Mouse (Mus musculus) embryo, embryonic 11 days (tissue): ENCODE results near the gene Rpl12.

Experiments
- DNase-seq: peaks from one replicate; pipeline ENCODE4 v3.0.0-alpha.2; 2015

The Rpl12 gene

DNA sequence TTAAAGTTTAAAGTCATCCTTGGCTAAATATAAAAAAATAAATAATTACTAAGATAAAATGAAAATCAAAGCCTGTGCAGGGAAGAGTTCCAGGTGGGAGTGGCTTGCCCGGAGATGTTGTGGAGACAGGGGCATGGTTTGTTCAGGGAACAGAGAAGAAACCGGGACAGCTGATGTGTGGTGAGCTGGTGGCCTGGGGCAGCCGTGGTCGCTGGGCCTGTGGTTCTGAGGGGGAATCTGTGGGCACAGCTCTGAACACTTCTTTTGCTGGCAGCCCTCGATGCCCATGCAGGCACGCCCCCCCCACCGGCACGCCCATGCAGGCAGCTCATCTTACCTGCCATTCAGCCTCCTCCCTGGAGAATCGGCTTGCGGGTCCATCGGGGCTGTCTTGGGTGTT lies 13.9 kb upstream of the Rpl12 start:
- DNase-seq, result no peak

DNA sequence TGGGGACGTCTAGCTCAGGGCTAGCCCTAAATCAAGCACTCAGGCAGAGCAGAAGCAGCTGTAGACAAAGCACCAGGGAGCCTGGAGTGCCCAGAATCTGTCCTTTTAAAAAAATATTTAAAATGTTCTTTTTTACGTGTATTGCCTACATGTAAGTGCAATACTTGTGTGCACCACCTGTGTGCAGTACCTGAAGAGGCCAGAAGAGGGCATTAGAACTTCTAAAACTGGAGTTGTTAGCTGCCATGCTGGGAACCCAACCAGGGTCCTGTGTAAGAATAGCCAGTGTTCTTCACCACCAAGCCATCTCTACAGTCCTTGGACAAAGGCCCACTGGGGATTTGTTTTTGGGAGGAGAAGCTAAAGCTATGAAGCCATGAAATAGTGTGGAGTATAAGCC lies 6.8 kb upstream of the Rpl12 start:
- DNase-seq, result no peak

DNA sequence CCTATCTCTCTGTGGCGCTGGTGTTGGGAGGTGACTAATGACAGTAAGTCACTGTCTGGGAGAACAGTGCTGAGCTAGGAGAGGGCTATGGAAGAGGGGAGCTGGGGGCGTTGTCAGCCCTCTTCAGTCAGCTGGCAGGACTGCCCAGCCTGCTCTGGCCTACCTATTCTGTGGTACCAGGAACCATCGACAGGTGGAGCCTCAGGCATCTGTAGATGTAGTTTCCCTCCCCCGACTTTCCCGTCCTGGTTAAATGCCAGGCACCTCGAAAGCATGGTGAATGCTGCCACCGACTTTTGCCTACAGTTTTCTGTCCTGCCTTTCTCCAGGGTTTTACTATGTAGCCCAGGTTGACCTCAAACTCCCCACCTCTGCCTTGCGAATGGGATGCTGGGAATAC lies 4.0 kb upstream of the Rpl12 start:
- peak; percentile 24 for DNase-seq

DNA sequence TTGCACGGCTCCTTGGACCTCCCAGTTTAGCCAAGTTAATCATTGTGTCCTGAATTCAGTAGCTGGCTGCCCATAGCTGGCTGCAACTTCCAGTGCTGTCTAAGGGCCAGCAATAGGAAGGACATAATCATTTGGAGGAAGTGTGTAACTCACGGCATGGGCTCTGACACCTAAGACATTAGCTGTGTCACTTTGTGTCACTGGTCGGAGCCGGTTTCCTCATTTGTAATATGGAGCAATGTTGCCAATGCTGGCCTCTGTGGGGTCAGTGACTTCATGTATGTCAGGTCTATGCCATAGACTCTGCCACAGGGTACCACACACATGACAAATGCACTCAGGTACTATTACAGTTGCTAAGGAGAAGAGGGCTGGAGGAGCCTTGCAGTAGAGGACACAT lies 1.1 kb upstream of the Rpl12 start:
- DNase-seq, result no peak

DNA sequence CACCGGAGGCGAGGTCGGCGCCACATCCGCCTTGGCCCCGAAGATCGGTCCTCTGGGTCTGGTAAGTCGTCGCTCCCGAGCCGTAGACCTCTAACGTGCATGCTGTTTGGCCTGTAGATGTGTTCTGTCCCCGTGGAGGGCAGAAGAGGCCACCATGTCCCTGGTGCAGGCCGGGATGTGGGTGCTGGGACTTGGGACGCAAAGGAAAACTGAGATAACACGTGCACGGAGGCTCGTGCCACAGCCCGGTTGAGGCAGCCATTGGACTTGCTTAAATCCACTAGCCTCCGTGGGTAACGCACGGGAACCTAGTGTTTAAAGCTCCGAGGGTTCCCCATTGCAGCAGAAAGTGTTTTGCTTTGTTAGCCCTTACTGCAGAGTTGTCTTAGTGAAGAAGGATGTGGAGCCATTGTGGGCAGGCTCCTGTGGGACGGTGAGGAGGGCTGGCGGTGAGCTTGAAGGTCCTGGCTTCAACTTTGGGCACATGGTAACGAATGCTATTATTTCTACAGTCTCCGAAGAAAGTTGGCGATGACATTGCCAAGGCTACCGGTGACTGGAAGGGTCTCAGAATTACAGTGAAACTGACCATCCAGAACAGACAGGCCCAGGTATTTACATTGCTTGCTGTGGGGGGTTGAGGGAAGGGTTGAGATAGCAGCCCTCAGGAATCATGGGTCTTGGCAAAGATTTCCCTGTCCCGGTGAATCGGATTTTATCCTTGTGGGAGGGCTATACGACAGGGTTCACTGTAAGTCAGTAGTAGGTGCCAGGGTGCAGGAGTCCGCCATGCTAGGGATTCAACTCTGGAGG lies 909 bp downstream of the Rpl12 start:
- DNase-seq, result no peak

DNA sequence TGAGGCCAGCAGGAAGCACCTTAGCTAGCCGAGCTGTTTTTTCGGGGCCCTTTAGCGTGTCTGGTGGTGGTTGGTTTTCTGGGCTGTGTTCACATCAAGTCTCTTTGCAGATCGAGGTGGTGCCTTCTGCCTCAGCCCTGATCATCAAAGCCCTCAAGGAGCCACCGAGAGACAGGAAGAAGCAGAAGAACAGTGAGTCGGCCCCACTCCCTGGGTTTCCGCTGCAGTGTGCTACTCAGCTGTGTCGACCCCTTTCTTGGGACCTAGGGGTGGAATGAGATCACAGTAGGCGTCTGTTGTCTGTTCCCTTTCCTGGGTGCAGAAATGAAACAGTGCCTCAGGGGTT lies 1.5 kb downstream of the Rpl12 start:
- no peak for DNase-seq

DNA sequence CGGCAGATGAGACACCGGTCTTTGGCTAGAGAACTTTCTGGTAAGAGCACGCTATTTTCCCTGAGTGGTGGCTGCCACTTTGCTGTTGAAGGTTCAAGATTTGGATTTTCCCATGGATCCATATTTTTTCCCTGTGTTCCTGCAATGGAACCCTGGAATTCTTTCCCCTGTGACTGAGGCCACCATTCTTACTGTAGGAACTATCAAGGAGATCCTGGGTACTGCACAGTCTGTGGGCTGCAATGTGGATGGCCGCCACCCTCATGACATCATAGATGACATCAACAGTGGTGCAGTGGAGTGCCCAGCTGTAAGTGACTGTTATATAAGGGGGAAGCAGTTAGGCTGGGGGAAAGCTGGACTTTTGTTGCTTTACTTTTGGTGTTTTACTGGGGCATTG lies 2.2 kb downstream of the Rpl12 start:
- DNase-seq, result no peak

DNA sequence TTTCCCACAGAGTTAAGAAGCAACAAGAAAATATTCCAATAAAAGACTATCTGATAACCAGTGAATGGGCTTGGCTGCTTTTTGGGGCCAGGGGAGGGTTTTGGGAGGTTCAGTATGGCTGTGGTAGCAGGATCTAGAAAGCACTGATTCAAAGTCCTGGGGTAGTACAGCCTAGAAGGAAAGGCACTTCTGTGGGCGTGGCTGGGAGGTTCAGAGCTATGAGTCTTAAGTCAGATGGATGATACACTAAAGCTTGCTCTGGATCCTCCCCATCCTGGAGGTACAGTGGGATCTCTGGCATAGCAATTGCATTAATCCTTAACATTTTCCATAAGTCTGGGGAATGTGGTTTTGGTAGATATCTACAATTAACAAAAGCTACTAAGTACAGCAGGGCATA lies 2.6 kb downstream of the Rpl12 start:
- no peak for DNase-seq

DNA sequence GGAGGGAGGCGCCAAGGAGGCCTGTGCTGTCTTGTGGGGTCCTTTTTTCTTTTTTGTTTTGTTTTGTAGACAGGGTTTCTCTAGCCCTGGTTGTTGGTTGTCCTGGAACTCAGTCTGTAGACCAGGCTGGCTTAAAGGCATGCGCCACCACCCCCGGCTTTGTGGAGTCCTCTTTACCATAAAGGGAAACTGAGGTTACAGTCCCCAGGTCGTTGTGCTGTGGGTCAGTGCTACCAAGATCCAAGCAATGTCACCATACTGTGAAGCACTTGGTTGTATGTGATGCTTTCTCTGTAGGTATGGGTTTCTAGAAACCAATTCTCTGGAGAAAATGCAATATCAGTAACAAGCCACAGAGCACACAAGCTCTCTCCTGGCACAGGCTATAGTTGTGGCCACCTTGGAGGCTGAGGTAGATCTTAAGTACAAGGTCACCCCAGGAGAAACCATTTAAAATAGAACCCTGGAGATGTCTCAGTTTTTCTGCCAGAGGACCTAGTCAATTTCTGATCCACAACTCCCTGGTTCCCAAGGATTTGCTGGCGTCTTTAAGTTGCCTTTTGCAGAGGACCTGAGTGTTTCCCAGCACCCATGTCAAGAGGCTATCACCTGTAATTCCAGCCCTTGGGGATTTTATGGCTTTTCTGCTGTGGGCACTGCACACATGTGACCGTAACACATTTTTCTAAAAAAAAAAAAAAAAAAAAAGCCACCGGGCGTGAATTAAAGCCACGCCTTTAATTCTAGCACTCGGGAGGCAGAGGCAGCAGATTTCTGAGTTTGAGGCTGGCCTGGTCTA lies 3.5 kb downstream of the Rpl12 start:
- no peak for DNase-seq

DNA sequence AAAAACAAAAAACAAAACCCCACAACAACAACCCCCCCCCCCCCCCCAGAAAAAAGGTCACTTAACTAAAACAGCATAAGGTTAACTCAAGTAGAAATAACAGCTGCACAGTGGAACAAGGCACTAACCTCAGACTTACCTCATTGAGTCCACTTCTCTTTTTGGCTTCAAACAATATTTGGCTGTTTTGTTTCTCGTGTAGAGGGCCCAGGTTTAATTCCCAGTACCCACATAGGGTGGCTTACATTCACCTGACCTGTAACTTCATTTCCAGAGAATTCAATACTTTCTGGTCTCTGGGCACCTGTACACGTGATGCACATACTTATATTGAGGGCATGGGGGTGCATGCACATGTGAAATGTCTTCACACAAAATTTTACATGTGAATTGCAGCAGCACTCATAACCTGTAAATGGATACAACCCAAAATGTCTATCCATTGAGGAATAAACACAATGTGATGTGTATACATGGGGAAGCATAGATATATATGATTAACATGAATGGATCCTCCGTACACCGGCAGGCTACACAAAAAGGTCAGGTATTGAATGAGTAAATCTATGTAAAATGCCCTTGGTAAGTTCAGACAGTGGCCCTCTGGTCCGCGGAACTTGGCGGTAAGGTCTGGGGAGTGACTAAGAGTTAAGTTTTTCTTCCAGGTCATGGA lies 4.3 kb downstream of the Rpl12 start:
- peak; percentile 20 for DNase-seq

DNA sequence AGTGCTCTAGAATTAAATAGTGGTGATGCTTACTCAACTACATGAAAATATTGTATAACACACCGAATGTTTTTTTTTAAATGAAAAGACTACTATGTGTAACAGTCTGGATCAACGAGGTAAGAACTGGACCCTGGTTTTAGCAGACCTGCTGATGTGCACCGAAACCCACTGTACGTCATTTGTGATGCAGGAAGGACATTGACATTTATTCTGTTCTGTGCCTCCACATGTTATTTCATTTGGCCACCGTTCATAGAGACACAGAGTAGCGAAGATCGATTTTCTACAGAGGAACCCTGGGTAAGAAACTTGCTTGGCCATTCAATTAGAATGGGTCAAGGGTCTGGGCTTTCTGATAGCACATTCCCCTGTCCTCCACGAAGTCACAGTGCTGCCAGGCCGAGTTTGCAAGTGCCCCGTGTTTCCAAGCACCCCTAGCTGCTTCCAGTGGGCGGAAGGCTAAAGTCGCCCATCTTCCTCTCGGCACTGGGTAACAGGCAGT lies 4.9 kb downstream of the Rpl12 start:
- no peak for DNase-seq

DNA sequence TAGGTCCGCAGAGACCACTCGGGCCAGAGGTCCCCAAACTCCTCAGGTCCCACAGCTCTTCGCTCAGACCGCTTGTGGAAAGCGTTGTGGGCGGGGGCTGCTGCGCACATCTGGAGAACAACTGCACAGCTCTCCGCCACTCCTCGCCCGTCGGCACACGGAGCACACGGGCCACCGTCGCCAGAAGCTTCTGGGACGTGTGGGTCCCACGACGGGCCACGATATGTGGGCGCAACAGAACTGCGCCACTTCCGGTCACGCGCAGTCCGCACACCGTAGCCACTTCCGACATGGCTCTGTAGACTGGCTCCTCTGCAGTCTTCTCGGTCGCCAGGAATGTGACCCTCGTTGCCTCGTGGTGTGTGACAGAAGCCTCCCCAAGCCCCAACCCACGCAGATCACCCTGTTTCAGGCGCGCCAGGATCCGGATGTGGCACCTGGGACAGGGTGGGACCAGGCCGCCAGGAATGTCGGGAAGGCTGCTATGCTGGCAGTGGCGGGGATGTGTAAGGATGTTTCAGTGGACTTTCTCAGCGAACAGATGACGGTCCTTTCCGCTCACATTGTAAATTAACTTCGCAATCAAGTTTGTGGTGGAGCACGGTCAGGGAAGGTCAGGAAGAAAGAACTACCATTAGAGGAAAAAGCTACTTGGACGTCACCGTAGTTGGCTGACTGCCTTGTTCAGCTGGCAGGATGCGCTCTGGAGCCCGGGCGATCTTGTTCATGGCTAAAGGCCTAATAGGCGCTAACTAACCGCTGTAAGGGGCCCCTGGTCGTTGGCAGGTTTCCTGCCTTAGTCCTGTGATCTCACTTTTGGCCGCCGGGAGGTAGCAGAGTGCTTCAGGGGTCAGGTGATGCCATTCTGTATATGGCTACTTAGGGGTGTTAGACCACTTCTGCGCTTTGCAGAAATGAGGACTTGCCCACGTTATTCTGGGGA lies 5.6 kb downstream of the Rpl12 start:
- DNase-seq, result peak; percentile 93

DNA sequence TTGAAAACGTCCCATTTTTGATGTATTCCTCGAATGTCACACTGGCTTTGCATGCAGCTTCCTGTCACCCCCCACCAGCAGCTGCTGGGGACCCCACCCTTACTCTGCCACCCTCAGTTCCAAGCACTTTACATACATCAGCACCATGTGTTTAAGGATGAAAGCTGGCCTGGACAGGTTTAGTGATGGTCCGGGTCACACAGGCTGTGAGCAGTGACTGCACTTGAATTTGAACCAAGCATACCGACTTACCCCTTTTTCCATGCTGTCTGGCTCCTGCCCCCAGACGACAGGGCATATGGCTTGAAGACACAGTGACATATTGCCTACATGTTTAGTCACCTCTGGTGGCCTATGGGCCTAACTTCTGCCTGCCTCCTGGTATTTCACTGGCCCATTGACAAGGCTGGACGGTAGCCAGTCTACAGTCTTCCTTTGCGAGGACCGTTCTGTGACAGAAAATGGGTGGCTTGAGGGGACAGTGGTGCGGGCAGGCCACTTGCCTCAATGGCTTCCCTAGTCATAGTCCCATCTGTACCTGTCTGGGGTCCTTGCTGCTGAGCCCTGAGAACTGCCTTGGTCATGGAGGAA lies 6.8 kb downstream of the Rpl12 start:
- no peak for DNase-seq

DNA sequence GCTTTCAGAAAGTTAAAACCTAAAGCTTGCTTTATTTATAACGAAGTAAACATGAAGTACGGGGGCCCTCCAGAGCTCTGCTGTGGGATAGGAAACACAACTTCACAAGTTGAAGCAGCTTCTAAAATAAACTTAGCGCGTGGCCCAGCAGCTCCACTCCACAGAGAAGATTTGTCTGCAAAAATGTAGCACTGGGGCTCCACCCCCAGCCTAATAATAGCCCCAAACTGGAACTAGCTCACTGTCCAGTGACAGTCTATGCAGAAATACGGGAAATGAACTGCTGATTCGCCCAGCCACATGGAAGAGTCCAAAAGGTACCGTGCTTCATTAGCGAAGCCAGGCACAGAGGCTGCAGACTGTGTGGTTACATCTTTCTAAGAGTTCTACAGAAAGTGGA lies 8.0 kb downstream of the Rpl12 start:
- no peak for DNase-seq

DNA sequence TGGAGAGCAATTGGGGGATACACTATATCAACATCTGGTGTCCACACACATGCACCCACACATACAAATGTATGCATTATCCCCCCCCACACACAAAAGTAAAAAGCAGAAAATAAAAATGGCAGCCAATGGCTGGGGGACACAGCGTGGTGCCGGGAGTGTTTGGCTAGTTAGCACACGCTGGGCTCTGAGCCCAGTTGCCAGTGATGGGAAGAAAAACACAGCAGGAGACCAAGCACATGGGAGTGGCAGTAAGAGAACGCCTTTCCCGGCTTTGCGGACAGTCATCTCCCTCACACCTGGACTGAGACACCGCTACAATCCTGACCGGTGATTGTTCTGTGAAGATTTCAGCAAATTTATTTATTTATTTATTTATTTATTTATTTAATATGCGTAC lies 9.9 kb downstream of the Rpl12 start:
- no peak for DNase-seq

DNA sequence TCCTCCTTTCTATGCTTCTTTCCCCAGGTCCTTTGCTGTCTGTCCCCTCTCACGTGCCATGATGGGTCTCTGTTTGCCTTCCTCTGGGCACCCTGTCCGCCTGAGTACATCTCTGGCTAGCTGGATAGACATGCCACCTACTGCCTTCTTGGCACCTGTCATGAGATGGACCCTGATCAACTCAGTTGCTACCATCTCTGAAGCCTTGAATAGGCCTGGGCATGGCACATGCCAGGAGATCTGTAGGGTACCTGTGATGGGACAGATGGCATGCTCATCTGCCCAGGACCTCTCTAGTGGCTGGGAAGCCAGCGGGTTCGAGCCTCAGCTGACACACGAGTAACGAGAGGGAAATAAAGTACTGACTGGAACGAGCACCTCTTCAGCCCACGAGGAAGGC lies 12.9 kb downstream of the Rpl12 start:
- DNase-seq, result no peak

DNA sequence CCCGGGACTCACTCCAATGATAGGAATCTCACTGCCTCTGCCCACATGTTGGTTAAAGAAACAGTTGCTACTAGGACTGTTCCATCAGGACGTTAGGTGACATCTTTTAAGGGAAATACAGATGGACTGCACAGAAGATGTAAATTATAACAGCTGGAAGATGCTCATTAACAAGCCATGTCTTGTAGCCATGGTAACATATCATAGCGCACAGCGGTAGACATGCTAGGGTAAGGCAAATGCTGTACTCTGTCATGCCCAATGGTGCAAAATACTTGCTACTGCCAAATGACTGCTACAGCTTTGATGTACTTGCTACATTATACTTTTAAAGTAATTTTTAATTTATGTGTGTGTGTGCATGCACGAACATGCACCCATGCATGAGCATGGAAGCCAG lies 15.8 kb downstream of the Rpl12 start:
- DNase-seq, result no peak

DNA sequence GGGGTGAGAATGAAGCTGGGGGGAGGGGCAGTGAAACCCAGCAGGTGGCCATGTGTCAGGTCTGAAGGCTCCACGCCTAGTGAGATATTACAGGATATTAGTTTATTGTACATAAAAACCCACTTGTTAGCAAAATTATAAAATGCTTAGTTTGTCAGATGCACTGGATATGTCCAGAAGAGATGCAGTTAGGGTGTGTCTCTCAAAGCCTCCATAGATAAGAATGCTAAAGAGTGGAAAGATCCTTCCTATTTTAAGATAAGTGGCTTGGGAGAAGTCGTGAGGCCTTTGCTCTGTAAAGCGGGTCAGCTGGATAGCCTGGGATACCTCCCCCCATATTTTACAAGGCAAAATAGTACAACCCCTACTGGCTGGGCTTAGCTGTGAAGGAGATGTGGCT lies 17.3 kb downstream of the Rpl12 start:
- no peak for DNase-seq

DNA sequence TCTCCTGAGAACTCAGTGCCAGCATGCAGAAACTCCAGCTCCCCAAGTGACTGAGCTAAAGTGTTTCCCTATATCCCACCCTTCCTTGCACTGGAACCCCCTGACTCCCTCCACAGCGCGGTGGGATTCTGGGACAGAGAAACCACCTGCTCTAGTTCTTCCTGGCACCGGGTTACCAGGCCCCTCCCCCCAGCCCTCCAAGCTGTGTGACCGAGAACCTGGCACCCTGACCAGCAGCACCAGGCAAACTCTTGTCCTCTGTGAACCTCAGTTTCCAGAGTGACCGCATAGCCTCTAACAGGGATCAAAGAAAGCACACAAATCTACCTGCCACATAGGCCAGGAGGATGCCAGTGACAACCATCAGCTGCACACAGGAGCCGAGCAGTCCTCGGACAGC lies 18.3 kb downstream of the Rpl12 start:
- DNase-seq, result no peak

DNA sequence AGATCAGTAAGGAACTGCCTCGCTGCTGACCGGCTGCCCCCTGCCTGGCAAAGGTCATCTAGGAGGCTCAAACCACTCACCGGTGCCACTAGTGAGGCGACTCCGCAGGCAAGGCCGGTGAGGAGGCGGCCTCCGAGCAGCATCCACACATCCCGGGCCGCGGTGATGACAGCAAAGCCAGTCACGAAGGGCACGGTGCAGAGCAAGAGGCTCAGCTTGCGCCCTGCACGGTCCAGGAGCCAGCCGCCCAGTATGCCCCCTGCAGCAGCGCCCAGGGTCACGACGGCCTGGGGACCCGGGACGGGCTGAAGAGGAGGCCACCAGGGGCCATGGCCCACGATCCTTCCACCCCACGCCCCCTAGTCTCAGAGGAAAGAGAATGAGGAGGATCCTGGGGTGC lies 19.9 kb downstream of the Rpl12 start:
- DNase-seq, result peak; percentile 34

DNA sequence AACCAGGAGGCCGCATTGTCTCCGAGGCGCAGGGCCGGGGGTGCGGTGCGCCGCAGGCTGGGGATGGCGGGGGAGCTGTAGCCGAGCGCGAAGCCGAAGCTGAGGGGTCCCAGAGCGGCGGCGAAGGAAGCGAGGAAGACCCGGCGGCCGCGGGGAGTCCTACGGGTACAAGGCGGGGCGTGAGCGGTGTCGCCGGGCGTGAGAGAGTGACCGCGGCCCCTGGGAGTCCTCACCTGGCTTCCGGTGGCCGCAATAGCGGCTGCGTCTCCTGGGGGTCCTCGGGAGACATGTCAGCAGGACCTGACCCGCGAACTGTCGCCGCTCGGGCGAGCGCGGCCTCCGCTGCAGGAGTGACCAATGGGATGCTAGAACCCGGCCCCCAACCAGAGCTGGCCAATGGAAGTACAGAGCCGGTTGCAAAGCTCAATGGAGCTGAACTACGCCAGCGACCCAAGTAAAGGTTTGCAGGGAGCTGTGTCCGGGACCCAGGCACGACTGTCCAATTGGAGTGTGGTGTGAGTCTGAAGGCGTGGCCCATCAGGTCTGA lies 20.4 kb downstream of the Rpl12 start, which contains the start of gene Slc2a8:
Gene Slc2a8, minus strand, starts transcription at position 359 of the 547 bp plus-strand sequence.
- DNase-seq, result peak; percentile 95

DNA sequence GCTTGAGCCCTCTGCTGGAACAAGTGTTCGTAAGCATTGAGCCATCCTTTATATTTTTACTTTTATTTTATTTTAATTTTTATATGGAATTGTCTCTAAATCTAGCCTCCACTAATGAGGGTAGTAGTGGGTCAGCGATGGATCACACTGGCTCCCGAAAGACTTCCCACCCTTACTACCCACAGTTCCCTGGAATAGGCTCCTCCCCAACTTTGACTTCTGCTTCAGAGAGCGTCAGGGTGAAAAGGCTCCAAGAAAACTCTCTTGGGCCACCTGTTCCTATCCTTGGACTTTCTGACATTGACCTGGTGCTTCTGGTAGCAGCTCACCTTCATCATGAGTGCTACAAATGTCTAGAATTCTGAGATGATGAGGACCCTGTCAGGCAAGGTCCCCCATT lies 21.3 kb downstream of the Rpl12 start:
- DNase-seq, result no peak
